Mouse (Mus musculus): ENCODE data around the gene Tm9sf3.

The Tm9sf3 gene

DNA sequence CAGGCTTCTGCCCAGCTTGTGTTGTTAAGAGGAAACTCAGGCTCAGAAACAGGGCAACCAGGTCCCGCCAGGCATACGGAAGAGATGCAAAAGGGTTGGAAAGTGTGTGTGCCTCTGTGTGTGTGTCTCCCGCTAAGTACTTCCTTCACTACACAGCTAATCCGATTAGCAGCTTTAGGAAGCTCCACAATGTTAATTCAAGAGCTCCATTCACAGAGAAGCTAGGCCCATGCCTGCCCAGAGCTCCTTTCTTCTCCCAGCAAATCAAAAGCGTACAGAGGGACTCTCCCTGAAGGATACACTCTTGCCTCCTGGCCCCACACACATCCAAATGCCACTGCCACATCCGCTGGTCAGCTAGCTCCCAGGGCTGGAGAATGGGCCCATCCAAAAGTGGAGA lies 86.5 kb downstream of the Tm9sf3 start:
- no peak for DNase-seq (ENCODE audit: inconsistent age in 2 of 2, low spot score in 1 of 2)

DNA sequence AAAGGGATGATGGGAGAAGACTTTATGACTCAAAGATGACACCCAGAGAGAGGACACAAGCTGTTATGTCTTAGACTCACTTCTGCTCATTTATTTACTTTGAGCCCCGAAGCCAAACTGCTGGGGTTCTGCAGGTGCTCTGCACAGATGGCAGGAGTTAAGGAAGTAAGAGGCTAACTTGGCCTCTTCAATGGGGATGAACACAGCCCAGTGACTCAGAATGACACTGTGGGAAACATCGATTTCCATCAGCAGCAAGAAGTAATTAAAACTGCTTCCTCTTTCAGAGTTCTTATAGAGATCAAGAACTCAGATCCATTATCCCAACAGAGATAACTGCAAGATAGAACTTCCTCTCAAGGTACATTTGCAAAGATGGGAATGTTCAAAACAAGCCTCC lies 86.9 kb downstream of the Tm9sf3 start:
- DNase-seq (ENCODE audit: inconsistent age in 2 of 2, low spot score in 1 of 2): no peak

DNA sequence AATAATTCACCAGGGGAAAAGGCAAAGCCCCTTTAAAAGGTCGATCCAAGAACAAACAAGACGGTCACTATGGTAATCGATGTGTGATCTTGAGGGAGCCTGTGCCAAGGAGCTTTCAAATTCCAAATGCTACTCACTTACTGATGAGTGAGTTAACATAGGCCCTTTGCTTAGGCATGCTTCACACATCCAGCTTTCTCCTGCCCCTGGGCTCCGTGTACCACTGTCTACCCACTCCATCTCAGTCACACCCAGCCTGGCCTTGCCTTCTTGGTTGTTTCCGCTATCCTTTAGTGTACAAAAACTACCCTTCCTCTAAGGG lies 97.9 kb downstream of the Tm9sf3 start:
- DNase-seq (ENCODE audit: inconsistent age in 2 of 2, low spot score in 1 of 2): no peak

DNA sequence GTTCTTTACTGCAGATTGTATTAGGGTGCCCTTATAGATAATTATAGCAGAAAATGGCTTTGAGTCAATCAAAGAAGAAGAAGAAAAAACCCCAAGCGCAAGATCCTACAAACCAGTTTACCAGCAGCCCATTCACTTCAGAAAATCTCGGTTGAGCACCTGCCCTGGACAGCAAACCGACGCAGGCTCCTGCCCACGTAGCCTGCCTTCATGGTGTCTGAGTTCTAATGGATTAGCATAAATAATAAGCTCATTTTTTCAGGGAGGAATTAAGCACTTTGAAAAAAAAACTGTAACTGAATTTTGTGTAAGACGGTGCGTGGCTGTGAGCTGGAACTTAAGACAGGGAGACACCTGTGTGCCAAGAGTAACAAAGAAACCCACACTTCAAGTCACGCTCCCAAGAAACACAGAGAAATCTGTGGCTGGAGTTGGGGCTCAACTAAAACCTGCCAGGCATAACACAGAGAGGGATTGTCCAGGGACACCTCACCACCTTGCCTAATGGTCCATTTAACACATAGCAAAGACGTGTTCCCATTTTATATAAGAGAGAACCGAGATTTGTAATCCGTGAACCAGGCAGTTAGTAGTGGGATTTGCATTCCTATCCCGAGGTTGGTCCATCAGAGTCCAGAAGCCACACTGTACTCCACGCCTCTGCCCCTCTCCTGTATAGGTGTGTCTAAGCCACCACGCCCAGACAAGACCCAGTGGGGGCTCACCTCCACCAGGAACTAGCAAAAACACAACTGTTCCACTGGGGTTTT lies 98.5 kb downstream of the Tm9sf3 start:
- no peak for DNase-seq (ENCODE audit: inconsistent age in 2 of 2, low spot score in 1 of 2)

DNA sequence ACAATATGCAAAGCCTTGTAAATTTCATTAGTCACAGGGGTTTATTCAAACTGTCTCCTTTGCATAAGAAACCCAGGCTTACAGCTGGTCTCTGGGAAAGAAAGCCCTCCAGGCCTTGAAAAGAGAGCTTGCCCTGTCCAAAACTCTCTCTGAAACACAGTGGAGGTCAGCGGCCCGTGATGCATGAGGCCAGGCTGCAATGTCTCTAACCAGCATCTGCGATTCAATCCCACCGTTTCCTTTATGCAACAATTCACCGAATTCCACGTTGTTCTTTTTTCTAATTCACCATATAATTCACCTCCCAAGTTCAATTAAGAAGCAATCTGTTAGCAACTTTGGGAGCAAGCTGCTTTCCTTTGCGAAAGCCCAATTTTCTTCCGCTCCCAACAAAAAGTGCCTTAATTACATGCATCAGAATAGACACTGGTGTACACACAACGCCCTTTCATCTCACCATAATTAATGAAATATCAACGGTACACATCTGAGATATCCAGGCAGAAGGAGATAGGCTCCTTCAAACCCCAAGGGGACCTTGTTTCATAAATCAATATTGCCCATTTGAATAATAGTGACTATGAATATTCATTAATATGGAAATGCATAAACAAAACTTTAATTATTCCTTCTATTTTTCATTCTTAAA lies 99.2 kb downstream of the Tm9sf3 start:
- DNase-seq (ENCODE audit: inconsistent age in 2 of 2, low spot score in 1 of 2): no peak

Data from adrenal gland, adult (tissue).